Mouse (Mus musculus): ENCODE measurements at regions not wholly inside any gene's neighbourhood (a gene's known extent, or its start where the extent isn't known, plus 50 kb on each side); places are given as distances from the start of the nearest gene placed in this dataset.

- DNase-seq (ENCODE audit: low spot score in 2 of 2) = no peak
Observed at GRCm38 (mm10) chr1:79921333-79921732, 60.4 kb upstream of the Serpine2 start.

GRCm38 (mm10) chr1:79917426-79918150, 56.6 kb upstream of the Serpine2 start:
- DNase-seq (ENCODE audit: low spot score in 2 of 2) = no peak

All from layer of hippocampus, adult 8-10 months (tissue).